Mouse (Mus musculus) layer of hippocampus, adult 8-10 months (tissue): ENCODE data around the gene Grik5. TPM values are rescaled to one million over a fixed set of nuclear protein-coding genes. Genes with fewer than 3 reads are reported as not detected.
A peak's percentile ranks its signal among the peaks of the same experiment; 100 is the strongest.
"Not testable (repeated sequence)": the region's sequence is repeated elsewhere in the genome, so short reads cannot be mapped to it uniquely, and the experiment has no call there.

Source experiments
- DNase-seq, 2 experiments: peaks; one replicate each; pipeline ENCODE4 v3.0.0; 2022; ENCODE audit warnings: low spot score in 2 of 2
- total RNA-seq, 4 experiments: library from RNA; stranded (reverse); gene quantifications; 2 replicates each; pipeline ENCODE4 v1.2.4; 2022

The Grik5 gene
- total RNA-seq, 4 experiments from 2014 or later = 206 to 235 (median 220) TPM

DNA sequence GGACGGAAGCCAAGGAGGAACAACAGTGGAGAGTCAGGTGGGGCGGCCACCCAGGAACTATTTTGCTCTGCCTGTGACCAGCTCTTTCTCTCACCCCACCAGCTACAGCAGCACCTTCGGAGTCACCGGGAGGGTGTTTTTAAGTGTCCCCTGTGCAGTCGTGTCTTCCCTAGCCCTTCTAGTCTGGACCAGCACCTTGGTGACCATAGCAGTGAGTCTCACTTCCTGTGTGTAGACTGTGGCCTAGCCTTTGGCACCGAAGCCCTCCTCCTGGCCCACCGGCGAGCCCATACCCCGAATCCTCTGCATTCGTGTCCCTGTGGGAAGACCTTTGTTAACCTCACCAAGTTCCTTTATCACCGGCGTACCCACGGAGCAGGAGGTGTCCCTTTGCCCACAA, 8.3 kb upstream of the Grik5 start:
- DNase-seq = no peak

DNA sequence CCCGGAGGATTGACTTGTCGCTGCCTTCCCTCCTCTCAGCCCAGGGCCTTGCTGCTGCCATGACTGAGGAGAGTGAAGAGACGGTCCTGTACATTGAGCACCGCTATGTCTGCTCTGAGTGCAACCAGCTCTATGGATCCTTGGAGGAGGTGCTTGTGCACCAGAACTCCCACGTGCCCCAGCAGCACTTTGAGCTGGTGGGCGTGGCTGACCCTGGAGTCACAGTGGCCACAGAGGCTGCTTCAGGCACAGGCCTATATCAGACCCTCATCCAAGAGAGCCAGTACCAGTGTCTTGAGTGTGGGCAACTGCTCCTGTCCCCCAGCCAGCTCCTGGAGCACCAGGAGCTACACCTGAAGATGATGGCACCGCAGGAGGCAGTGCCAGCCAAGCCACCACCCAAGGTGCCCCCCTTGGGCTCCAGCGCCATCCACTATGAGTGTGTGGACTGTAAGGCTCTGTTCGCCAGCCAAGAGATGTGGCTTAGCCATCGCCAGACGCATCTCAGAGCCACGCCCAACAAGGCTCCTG, 7.4 kb upstream of the Grik5 start:
- DNase-seq = no peak

DNA sequence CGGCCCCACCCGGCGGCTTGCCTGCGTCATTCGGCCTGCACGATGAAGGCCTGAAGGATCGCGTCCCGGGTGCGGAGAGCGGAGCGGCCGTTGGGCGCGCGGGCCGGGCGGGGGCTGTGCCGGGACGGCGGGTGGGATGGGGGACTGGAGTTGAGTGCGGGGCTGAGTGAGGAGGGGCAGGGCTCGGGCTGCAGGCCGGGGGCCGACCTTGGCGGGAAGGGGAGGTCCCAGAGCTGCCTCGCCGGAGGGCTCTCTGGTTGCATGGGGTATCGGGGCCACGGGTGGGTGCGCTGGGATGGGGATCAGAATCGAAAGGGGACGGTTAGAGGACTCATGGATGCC, 5.2 kb upstream of the Grik5 start:
- DNase-seq = no peak

DNA sequence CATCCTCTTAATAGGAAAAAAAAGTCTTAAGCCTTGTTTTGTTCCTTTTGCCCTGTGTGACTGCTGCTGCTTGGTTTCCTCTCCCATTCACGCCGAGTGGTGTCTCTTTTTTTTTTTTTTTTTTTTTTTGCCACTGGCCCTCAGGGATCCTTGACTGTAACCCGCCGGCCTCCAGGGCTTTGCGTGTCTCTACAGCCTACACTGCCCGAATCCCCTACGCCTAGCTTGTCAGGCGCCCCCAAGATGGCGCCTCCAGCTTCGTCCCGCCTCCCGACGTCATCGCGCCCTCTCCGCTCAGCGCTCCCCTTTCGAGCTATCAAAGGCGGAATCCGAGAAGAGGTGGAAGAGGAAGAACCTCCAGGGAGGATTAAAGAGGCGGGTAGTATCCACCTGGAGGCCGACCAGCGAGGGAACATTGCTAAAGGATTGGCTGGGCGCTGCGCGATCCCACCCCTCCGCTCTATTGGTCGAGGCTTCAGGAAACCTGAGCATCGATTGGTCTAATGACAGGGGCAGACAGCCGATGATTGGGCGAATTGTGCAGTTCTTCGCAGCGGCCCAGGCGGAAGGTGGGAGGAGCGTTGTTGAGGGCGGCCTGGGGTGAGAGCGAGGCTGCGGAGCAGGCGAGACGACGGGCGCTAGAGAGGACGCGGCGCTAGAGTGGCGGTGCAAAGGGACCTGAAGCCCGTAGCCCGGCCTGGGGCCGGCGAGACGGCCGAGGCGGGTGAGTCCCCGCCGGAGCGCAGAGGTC, 4.7 kb upstream of the Grik5 start:
- peak; percentile 99 to 100 for DNase-seq

DNA sequence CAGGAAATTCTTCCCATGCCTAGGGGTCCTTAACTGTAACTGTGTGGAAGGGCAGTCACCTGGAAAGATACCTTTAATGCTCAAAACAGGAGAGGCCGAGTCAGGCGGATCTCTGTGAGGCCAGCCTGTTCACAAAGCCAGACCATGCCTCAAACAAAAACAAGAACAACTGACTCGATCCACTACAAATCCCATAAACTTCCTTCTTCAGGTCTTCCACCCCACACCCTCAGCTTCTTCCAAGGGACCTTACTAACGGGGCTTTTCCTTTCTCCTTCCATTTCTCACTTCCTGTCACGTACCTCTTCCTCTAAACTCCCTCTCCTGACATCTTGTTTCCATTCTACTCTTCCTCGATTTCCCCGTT, 4.1 kb upstream of the Grik5 start:
- no peak for DNase-seq

DNA sequence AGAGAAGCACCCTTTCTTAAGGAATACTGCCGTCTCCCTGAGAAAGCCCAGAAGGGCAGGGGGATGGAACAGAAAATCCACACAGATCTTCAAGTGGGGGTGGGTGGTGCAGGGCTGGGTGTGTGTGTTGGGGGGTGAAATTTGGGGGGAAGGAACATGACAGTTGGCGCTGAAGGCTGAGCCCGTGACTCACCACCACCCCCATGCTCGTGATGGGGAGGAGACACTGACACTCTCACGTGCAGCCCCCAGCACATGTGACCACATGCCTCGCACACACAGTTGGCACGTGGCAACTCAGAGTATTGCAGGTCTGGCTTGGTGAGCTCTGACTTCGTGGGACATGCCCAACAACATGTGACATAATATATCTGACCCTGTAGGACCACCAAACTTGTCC, 1.8 kb upstream of the Grik5 start:
- peak in 1 of 2 experiments; percentile 52 for DNase-seq

DNA sequence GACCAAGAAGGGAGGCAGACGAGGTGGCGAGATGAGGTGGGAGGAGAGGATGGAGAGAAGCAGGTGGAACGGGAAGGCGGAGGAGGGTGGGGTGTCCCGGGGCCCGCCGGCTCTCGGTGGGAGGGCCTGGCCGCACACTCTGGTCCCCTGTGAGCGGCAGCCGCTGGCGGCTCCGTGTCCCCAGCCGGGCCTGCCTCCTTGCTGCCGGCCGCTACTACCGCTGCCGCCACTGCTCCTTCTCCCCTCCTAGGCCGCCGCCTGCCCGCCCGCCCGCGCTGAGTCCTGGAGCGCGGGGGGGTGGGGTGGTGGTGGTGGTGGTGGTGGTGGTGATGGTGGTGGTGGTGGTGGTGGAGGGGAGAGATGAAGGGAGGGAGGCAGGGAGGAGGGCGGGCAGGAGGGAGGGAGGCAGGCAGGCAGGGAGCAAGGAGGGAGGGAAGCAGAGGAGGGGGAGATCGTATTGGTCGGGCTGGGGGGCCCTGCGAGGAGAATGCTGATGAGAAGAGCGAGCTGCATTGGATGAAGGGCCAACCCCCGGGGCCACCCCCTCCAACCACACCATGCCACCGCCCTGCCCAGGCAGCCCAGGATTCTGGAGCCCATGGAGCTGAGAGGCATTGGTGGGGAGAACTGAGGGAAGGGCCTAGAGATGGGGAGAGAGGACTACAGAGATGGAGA, 707 bp upstream of the Grik5 start:
- DNase-seq = peak; percentile 56 to 75

DNA sequence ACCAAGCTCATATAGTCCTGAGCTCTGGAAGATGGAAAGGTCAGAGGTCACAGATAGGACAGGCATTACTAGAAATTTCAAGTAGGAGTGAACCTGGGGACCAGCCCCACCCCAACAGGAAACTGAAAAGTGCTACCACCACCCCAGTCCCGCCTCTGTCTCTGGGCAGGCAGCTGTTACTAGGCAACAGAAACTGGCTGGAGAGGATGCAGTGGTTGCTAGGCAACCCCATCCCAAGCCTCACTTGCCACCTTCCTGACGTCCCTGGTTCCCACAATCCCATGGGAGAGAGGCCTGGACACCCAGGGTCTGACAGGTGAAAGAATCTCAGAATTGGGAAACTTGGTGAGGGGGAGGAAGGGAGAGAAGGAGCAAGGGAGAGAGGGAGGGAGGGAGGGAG, 3.4 kb downstream of the Grik5 start:
- peak; percentile 72 to 75 for DNase-seq

DNA sequence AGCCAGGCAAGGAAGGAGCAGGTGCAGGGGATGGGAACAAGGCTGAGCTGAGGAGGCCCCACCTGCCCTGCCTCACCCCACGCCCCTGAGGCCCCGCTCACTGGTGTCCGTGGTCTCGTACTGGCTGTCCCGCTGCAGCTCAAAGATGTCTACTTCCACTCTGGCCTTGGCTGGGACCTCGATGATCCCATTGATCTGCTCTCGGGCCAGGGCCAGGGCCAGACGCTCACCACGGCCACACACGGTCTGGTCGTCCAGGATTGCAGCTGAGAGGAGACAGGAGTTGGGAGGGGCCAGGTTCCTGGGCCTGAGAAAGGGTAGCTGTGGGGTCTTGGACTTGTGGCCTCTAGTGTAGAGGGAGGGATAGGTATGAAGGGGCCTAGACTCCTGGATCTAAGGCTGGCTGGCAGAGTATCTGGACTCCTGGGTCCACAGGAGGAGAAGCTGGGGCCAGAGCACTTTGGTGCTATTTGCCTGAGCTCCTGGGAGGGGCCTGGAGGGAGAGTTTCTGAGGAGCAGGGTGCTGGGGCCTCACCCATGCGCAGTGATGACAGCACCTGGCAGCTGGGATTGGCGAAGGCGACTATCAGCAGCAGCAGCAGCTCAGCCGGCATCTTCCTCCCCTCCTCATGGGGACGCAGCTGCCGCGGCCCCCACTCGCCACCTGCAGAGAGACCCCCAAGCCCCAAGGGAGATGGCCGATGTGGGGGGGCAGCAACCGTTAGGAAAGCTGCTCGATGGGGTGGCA, 4.1 kb downstream of the Grik5 start:
- DNase-seq = no peak

DNA sequence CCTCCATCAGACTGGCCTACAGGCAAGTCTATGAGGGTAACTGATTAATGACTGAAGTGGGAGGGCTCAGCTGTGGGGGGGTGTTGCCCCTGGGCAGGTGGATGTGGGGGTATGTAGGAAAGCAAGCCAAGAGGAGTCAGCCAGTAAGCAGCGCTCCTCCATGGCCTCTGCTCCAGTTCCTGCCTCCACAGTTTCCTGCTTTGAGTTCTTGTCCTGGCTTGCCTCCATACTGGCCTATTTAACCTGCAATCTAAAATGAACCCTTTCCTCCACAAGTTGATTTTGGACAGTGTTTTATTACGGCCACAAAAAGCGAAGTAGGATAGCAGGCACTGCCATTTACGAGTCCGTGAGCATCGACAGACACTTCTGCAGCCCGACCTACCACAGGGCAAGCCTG, 4.8 kb downstream of the Grik5 start:
- no peak for DNase-seq

DNA sequence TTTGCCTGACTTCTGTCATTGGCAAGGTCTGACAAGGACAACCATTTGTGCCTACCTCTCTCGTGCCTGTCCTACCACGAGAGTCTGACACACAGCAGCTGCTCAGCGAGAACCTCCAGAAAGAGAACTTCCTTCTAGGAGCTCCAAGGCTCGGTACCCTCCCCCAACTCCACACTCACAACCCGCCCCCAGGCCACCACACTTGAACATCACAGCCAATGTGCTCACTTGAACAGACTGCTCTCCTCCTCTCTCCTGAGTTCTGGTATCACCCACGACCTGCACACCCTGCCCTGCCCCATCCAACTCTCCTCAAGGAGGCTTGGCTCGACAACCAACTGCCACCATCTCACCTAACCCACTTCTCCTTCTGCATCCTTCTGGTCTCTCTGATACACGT, 8.2 kb downstream of the Grik5 start:
- DNase-seq = no peak

DNA sequence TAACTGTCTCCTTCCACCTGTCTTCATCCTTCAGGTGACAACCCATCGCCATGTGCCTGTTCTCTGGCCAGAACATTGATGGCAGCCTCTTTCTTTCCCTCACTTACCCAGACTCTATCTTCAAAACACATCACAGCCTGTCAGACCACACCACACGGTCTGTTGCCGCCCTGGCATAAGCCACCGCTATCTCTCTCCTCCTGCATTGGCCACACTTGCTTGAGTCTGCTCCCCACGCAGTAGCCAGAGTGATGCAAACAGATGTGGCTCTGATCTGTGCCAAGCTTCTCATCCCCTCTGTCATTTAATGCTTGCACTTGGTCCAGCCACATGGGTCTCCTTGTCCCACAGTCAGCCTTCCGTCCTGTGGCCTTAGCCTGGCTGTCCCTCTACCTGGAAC, 8.8 kb downstream of the Grik5 start:
- no peak for DNase-seq

DNA sequence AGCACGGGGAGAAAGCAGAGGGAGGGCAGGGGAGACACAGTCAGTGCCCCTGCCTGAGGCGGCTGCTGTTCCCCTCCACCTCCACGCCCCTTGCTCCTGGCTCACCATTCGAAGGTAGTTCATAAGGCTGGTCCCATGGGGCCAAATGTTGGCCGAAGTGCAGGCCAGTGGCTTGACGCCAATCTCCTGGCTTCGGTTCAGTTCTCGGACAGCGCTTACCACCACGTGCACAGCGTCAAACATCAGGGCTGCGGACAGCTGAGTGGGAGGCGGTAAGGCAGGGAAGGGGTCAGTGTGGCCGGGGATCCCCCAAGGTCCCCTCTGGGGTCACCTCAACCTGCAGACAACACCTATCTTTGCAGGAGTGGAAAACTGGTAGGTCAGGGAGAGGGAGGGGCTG, 13.3 kb downstream of the Grik5 start:
- no peak for DNase-seq

DNA sequence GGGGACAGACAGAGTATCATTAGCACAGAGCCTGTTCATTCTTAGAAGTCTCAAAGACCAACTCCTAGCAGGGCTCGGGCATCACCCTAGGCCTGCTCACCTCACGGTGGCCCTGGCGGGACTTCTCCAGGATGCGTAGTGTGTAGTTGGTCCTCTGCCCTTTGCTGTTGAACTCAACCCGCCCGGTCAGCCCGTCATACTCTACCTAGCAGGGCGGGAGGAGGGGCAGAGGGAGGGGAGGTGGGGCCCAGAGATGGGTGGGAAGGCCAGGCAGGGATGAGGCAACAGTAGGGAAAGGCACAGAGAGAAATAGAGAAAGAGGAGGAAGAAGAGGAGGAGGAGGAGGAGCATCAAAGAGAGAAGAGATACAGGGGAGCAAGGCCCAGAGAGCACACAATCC, 13.8 kb downstream of the Grik5 start:
- no peak for DNase-seq

DNA sequence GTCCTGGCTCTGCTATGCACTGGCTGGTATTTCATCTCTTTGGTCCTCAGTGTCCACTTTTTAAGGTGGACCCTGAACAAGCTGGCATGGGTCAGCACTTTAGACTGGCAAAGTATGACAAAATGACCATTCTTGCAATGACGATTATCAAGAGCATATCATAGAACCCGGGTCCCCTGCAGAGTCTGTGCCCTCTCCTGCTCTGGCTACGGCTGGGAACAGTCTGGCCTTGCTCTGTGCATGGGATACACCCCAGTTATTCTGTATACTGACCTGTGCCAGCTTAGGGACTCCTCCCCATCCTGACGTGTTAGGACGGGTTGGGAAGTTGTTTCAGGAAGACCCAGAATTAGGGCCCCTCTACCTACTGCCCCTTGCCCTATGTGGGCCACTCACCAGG, 14.3 kb downstream of the Grik5 start:
- no peak for DNase-seq

DNA sequence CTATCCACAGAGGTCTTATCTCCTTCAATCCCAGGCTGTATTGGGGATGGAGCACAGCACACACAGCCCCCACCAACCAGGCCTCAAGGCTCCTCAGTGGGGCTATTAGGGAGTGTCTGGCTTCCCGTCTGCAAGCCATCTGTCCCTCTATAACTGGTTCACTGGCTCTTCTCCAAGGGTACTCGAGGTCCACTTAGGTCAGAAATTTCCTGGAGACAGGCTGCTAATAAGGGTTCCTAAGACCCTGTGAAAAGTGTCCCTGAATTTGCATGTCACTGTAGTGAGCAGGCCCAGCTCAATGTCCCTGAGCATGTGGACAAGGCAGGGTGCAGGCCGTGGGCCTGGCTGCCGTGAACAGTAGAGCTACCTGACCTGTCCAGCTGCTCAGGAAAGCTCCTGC, 15.2 kb downstream of the Grik5 start:
- no peak for DNase-seq

DNA sequence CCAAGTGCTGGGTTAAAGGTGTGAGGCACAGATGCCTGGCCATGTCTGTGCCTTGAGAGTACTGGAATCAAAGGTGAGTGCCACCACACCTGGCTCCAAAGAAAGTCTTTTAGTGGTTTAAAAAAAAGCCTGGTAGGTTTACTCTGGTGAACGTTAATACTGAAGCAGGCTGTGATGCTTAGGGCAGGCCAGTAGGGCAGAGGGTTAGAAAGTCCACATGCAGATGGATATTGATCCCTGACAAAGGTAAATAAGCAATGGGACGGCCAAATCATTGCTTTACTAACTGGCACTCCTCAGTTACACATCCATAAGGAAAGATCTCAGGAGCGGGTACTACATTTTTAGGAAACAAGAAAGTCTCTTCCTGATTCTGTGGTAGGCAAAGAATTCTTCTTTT, 19.6 kb downstream of the Grik5 start:
- DNase-seq = no peak

DNA sequence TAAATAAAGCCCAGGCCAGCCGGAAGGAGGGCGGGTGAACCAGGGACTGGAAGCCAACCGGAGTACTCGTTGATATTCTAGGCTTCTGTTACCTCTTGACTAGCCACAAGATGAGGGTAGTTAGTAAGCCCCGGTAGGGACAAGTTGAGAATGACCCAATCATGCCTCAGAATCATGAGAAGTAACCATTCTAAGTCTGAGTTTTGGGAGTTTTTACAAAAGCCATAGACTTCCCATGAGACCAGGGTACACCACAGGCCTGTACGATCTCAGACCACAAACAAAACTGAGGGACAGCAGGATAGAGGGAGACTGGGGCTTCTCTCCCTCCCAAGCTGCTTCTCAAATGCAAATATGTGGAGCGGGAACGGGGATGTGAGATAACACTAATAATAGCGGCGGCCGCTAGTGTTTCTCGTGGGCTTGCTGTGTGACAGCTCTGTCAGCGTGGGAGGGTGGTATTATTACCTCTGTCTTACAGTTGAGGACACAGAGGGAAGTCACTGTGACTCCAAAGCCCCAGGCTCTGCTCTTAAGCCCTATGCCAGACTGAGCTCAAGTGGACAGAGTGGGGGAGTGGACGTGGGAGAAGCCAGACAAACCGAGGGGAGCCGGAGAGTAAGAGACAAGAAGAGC, 22.7 kb downstream of the Grik5 start:
- DNase-seq = no peak

DNA sequence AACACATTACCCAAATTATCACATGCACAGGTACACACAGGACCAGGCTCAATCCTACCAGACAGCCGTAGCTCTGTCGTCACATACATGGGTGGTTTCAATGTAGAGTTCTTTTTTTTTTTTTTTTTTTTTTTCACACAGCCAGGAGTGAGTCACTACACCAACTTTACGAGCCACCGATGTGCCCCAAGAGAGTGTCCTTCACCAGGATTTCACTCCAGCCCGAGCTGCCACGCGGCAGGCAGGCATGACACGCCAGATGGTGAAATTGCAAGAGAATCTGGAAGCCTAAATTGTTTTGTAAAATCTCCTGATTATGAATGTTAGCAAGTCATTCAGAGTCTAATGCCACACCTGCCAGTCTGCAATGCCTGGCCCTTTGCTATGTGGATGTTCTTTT, 24.8 kb downstream of the Grik5 start:
- peak; percentile 66 to 72 for DNase-seq

DNA sequence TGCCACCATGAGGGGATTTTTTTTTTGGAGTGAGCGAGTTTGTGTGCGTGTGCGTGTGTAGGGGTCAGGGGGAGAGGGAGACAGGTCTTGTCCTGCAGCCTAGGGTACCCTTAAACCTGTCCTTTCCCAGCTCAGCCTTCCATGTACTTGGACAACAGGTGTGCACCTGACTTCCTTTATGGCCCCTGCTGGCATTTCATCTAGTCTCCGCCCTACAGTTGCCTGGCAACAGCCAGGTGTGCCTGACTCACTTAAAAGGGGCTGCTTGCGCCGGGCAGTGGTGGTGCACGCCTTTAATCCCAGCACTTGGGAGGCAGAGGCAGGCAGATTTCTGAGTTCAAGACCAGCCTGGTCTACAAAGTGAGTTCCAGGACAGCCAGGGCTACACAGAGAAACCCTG, 27.5 kb downstream of the Grik5 start:
- DNase-seq = not testable (repeated sequence)

DNA sequence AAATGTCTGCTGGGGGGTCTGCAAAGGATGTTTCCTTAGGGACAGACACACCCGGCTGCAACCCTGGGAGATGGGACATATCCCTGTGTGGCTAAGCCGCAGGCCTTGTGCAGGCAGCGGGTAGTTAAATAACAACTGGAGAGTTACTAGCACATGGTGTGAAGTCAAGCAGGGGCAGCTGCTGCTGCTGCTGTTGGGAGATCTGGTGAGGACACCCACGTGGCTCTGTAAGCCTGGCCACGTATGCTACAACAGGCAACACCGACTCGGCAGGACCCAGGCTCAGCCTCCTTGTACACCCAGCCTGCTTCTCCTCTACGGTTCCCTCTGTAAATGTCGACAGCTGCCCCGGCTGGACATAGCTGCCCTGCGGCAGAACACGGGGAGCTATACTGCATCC, 30.2 kb downstream of the Grik5 start:
- DNase-seq = no peak

DNA sequence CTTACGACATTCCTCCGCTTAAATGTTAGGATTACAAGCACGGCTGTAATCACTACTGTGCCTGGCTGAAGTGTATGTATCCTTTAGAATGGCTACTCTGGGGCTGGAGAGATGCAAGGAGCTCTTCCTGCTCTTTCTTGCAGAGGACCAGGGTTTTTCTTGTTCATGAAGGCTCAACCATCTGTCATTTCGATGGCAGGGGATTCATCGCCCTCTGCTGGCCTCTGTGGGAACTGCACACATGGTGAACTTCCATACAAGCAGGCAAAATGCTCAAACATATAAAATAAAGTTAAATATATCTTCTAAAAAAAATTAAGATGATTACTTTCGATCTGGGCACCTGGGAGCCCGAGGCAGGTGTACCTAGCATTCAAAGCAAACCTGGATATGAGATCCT, 36.2 kb downstream of the Grik5 start:
- peak; percentile 70 to 84 for DNase-seq
